Mouse (Mus musculus): ENCODE measurements around the gene Tax1bp3.

DNA sequence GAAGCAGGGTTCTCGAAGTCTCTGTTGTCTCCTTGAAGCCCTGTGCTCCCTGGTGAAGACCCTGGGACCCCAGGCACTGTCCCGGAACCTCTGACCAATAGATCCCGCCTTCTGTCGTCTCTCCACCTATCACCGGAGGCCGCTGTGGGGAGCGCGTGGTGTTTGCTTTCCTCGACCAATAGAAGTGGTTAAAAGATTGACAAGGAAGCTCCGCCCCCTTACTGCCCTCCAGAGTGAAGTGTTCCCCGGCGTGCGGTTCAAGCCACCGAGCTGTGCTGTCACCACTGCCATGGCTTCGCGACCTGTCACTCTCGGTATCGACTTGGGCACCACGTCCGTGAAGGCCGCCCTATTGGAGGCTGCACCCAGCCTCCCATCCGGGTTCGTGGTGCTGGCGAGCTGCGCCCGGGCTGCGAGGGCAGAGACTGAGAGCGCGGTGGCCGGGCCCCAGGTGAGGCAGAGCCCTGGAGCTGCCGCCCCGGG is 22.4 kb downstream of the Tax1bp3 start, which contains the start of gene Shpk:
- no peak for TF ChIP-seq CTCF (IDR thresholded peaks at IDR 0.05; ENCODE audit: low read depth, low read length)
- no peak for TF ChIP-seq POLR2A (IDR thresholded peaks at IDR 0.05; ENCODE audit: insufficient read depth, low read length)

Measured in ES-Bruce4 (cell line).